Mouse (Mus musculus) left cerebral cortex, postnatal 25 days (tissue): ENCODE results near the gene Lrrc59. TPM values are rescaled to one million over a fixed set of nuclear protein-coding genes. Genes with fewer than 3 reads are reported as not detected.
"Not testable (repeated sequence)": the region's sequence is repeated elsewhere in the genome, so short reads cannot be mapped to it uniquely, and the experiment has no call there.

Experiments
- DNase-seq, 2 experiments: peaks; one replicate each; pipeline ENCODE4 v3.0.0; 2022; ENCODE audit warnings: low spot score in 2 of 2, mixed read lengths in 1 of 2
- intact Hi-C: fragments of 180-260 bp; cut with DNase I; formaldehyde crosslinking; loops from one replicate; pipeline ENCODE4 v1.15.1; 2025
- total RNA-seq, 2 experiments: library from RNA; stranded (reverse); gene quantifications; 2 replicates each; pipeline ENCODE4 v1.2.3; 2021

Gene Lrrc59
- total RNA-seq, 2 experiments from 2014 or later: 84.2 to 90.4 TPM

DNA sequence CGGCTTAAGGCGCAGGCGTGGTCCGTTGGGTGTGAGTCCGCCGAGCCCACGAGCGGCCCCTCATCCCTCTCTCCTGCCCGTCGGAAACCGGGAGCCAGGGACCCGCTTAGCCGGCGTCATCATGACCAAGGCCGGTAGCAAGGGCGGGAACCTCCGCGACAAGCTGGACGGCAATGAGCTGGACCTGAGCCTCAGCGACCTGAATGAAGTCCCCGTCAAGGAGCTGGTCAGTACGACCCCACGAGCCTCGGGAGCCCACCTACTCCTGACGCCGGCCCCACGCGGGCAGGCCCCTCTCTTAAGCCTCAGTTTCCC is 274 bp downstream of the Lrrc59 start:
- DNase-seq: no peak
- intact Hi-C loops: no loop called here

DNA sequence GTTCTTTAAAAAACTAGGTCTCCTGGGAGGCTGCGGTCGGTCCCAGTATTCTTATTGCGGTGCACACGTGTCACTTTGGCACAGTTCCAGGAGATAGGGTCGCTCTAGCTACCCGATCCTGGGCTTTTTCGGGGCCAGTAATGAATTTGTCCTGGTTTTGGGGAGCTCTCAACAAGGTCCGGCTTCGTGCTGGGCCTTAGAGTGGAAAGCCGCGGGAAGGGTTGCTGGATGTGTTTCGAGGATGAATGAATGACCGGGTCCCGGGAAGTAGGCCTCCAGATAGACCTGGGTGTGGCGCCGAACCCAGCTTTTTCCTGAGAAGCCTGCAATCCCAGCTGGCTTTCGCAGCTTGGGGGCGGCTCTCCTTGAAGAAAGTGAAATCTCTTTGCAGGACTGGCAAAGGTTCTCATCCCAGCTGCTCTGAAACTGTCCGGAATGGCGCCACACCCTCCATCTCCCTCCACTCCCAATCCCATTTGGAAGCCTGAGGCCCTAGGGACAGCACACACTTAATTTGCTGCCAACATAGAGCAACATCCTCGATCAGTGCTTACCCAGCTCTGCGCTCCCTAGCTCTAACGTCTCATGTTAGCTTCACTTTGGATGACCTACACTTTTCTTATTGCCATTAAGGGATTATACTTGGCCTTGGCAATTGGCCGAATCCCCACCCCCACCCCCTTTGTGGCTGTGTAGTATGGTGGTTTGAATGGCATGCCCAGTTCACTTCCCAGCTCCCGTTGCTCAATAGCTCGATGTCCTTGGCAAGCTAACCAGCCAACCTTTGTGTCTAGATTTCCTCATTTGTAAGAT is 838 bp downstream of the Lrrc59 start:
- peak; percentile 13 to 30 for DNase-seq
- intact Hi-C loops: no loop called here

DNA sequence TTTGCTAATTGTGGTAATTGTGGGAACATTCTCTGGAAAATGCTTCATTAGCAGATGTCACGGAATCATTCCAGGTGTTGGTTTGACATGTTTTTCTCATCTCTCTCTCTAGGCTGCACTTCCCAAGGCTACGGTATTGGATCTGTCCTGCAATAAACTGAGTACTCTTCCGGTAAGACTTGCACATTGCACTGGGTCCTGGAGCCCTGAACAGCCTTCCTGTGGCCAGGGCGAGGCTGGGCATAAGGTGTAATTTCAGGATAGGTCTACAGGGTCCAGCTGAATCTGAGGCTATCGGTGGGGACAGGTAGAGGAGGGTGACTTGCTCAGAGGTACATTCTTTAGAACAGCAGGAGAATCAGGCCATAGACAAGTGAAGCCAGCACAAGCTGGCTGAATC is 2.4 kb downstream of the Lrrc59 start:
- DNase-seq: no peak
- intact Hi-C loops: no loop called here

DNA sequence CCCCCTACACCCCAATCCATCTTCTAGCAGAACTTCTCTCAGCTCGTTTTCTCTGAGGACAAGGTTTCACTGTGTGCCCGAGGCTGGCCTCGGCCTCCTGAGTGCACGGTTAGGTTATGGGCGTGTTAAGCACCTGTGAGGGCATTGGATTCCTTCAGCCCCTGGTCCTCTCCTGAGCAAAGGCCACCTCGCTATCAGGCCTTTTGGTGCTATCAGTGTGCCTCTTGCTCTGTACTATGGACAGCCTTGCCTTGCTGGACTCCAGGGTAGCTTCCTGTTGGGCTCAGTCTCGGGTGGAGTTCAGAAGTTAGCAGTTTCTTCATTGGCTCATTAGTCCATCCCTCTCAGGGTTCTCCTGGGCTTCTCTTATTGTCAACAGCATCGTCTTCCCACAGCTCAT is 3.4 kb downstream of the Lrrc59 start:
- DNase-seq: no peak
- intact Hi-C loops: no loop called here

DNA sequence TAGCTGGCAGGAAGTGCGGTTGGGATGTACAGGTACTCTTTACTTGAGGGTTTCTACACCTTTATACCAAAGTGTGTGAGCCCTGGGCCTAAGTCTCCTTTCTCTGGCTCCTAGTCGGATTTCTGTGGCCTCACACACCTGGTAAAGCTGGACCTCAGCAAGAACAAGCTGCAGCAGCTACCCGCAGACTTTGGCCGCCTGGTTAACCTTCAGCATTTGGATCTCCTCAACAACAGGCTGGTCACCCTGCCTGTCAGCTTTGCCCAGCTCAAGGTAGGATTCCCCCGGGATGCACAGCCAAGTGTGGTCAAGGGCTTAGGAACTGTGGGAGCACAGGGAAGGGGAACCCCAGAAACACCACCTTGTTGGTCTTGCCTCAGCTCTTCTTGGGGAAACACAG is 4.9 kb downstream of the Lrrc59 start:
- intact Hi-C loops: no loop called here
- no peak for DNase-seq

DNA sequence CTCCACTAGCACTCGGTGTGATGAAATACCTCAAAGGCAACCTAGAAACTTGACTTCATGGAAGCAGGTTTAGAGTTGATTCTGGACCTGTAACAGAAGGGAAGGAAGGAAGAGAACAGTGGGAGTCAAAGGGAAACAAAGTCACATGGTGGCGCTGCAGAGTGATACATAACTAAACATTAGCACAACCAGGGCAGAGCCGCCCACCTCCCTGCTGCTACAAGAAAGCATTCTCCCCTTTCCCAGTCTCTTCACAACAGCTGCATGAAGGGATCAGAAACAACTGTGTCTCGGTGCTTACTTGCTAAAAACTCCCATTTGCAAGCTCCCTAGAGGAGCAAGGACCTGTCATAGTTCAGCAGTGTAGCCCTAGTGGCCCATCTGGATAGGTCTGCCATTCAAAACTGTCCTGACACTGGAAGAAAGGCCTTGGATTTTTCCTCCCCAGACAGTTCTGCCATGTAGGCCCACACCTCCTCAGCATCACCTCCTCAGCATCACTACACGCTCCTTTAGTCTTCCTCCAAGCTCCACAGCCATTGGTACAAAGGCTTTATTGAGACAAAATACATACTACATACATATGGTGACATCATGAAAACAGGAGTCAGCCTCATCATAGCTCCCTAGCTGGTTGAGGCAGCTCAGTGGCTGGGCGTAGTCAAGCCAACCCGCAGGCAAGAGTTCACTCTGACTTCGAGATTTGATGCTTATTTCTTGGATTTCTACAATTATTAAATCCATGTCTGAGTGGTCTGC is 15.1 kb downstream of the Lrrc59 start:
- intact Hi-C loops: no loop called here
- peak; percentile 34 to 64 for DNase-seq

DNA sequence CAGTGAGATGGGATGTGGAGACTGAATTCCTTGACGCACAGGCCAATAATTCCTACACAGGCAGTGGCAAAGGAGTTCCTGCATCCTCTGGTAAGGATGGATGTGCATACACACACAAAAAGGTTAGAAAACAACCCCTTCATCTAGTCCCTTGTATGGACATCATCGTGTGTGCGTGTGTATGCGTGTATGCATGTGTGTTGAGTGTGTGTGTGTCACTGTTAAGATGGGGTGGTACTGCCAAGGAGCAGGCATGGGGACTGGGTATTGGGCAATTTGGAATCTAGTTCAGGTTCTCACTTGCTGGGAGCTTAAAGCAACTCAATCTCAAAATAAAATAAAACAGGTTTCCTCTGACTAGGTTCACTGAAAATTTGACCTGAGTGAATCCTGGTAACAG is 16.9 kb downstream of the Lrrc59 start:
- DNase-seq: no peak
- intact Hi-C loops: no loop called here

DNA sequence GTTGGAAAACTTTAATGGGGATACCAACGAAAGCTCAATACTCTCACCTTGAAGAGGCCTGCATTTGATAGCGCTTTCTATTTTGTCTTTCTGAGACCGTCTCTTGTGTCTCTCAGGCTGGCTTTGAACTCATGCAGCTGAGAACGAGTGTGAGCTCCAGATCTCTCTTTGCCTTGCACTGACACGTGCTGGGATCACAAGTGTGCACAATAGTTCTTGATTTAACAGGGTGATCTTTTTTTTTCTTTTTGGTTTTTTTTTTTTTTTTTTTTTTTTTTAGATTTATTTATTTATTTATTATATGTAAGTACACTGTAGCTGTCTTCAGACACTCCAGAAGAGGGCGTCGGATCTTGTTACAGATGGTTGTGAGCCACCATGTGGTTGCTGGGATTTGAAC is 21.7 kb downstream of the Lrrc59 start:
- DNase-seq, intact Hi-C loops: not testable (repeated sequence)

DNA sequence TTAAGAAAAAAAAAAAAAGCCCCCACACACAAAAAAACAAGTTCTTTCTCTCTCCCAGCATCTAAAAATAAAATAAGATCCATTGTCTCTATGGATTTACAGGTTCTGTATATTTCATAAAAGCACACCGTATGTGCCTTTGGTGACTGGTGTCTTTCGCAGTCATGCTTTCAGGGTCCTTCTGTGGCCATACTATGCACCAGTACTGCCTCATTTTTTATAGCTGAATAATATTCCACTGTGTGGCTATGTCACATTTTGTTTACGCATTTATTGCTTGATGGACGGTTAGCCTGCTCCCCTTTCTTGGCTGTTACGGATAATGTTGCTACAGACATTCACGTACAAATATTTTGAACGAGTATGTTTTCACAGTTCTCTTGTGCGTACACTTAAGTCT is 23.4 kb downstream of the Lrrc59 start:
- intact Hi-C loops: no loop called here
- no peak for DNase-seq

DNA sequence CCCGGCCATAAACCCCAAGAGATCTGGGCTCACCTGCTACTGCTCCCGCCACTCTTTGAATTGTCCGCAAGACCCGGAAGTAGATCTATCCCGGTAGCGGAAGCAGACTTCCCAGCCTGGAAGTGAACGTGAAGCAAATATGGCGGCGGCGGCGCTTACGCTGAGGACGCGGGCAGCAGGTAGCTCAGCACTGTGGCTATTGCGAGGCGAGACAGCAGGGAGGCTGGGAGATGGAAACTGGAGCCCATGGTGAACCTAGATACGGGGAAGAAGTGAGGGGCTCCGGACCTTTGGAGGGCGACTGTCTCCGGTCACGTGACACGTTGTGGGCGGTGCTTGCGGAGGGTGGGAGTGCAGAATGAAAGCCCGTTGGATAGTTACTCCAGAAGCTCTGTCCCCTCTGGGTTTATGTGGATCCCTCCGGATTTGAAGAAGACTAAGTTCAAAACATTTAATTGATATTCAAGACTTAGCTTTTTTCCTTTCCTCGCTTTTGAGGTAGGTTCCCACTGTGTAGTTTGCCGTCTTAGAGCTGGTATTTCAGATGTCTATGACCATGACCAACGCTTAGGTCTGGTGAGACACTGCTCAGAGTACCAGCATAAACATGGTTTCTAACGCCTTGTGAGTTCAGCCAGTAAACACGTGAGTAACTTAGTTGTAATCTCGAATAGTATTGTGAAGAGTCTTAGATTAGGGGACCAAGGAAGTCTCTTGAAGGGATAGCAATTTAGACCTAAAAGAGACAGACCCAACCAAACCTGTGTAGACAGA is 24.3 kb downstream of the Lrrc59 start, which contains the start of the genes Mrpl27 and Eme1:
Mrpl27 (plus strand) TSS at position 105 of the 774 bp plus-strand sequence.
Eme1 (minus strand) TSS at position 302 of the 774 bp plus-strand sequence.
- intact Hi-C loops: no loop called here
- peak; percentile 89 for DNase-seq

DNA sequence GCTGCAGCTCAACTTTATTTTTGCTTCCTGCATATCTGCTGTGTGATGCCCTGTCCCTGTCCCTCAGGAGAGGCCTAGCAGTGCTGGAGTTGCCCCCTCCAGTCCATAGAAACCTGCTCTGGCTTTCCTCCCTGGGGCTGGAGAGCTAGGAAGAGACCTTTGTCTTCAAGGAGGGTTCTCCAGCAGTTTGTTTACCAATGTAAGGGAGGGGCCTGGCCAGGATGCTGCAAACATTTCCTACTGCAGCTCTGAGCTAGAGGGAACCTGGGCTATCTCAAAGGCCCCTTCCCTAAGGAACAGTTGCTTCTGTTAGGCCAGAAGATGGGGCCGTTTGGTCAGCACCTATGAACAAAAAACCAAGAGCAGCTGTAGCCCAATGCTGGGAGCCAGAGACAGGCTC is 31.8 kb downstream of the Lrrc59 start:
- intact Hi-C loops: no loop called here
- no peak for DNase-seq

DNA sequence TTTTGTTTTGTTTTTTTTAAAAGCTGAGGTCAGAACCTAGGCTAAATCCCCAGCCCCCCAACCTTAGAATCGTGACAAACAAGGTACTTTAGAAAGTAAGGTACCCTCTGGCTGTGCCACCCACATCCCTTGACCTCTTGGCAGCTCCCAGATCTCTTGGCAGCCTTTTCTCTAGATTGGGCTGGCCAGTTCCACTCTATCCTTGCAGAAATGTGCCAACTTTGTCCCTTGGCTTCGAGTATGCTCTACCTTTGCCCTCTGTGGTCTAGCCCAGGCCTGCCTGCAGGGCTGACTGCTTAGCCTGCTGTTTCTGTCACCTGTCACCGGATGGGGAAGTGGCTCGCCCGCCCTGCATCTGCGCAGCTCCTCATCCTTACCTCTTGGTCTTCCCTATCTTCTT is 35.7 kb downstream of the Lrrc59 start:
- intact Hi-C loops: no loop called here
- no peak for DNase-seq

DNA sequence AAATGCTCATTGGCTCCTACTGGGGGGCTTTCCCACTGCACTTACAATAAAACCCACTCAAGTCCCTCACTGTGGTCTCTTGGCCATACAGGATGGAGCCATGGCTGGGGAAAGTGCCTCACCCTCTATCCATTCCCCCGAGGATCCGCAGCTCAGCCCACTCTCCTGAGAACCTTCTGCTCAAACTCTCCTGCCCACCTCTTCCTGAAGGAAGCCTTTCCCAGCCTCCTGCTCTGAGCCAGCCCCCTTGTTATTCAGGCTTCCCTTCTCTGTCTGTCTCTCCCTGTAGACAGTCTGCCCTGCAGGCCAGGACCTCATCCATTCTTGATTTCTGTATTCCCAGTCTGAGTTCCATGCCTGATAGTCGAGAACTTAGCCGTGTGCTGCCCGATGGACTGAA is 45.4 kb downstream of the Lrrc59 start:
- peak in 1 of 2 experiments; percentile 65 for DNase-seq
- intact Hi-C loops: no loop called here

DNA sequence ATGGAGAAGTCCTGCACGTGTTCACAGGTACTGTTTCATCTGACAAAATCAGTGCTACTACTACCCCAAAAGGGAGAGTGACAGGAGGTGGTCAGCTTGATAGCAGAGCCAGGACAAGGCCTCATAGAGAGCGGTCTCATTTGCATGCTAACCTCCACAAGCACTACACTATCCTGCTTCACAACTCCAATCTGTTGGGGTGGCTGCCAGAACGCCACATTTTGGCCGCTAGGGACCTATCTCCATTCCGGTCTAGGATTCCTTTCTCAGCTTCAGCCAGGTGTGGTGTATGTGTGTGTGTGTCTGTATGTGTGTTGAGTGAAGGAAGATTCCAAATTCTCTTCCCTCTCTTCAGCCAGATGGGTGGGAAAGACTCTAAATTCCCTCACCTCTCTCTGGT is 45.9 kb downstream of the Lrrc59 start:
- intact Hi-C loops: no loop called here

DNA sequence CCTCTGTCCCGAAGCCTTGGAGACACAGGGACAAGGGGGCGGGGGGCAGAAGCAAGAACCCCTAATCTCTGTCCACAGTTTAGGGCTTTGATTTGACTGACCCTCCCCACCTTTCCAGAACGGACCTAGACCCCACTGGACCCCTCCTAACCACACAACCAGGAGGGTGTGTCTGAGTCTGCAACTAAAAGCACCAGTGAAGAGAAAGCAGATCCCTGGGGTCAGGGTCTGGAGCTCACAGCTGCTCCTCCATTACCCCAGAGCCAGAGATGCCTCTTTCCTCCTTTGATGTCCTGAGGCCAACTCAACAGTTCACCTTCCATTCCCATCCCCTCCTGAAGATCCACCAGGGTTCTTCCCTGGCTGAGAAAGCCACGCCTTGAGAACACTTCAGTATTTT is 46.7 kb downstream of the Lrrc59 start:
- no peak for DNase-seq
- intact Hi-C loops: no loop called here

More for the DNA sequence above, 45.9 kb downstream of the Lrrc59 start:
- no peak for DNase-seq

DNA sequence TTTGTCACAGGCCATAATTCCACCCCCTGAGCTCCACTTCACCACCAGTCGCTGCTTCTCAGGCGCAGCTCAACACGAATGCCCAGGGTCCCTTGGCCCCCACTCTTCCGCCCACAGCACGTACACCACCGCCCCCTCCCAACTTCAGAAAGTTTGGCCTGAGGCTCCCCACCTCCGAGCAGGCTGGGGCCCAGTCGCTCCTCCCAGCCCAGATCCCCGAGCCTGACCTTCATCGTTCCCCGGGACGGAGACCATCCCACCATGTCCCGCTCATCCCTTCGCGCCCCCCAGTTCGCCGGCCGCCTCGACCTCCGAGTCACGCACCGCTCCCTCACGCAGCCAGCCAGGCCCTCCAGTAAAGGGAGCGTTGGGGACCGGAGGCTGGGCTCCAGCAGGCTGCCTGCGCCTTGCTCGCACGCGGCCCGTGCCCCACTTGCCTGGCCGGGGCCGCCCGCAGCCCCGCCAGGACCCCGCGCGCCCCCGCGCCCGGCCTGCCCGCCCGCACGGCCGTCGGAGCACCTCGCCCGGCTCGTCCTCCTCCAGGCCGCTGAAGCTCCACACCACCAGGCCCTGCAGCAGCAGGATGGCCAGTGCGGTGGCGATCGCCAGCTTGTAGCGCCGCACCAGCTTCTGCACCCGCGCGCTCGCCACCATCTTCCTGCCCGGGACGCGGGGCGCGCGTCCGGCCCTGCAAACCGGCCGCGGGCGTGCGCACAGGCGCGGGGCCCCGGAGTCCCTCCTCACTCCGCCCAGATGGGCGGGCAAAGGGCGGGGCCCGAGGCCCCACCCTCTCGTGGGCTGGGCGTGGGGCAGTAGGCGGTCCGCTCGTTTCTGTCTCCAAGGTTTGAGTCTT is 47.4 kb downstream of the Lrrc59 start, which contains the start of gene Xylt2:
Xylt2 (minus strand) TSS at position 762 of the 853 bp plus-strand sequence.
- intact Hi-C loops: no loop called here
- DNase-seq: peak; percentile 89 to 91

DNA sequence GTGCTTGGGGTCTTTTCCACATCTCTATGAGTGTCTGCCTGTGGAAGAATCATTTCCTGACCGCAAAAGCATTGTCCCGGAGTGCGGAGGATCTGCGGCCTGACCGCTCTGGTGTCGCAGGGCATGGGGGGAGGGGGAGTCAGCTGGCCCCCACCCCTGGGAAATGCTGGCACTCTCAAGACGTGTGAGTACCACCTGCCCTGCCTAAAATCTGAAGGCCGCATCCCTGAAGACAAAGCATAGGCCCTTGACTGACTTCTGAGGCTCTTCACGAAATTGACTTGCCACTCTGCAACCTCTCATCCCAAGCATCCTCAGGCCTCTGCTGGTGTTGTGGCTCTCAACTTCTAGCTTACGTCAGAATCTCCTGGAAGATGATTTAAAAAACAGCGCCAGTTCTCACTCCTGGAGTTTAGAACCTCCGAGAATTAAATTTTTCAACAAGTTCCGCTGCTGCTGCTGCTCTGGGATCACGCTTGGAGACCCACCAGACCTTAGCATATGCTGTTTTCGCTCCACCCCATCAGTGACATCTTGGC is 48.1 kb downstream of the Lrrc59 start:
- intact Hi-C loops: no loop called here

DNA sequence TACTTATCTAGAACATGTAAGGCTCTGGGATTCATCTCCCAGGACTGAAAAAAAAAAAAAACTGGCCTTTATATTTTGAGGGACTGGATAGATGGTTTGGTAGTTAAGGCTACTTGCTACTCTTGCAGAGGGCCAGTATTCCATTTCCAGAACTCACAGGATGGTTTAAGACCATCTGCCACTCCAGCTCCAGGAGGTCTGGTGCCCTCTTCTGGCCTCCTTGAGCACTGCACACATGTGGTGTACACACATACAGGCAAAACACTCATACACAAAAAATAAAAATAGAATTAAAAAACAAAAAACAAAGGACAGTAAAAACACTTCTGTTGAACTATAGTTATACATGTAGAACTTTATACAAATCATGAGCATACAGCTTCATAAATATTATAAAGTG is 51.1 kb downstream of the Lrrc59 start:
- DNase-seq: no peak
- intact Hi-C loops: no loop called here

More for the DNA sequence above, 48.1 kb downstream of the Lrrc59 start:
- peak in 1 of 2 experiments; percentile 51 for DNase-seq

DNA sequence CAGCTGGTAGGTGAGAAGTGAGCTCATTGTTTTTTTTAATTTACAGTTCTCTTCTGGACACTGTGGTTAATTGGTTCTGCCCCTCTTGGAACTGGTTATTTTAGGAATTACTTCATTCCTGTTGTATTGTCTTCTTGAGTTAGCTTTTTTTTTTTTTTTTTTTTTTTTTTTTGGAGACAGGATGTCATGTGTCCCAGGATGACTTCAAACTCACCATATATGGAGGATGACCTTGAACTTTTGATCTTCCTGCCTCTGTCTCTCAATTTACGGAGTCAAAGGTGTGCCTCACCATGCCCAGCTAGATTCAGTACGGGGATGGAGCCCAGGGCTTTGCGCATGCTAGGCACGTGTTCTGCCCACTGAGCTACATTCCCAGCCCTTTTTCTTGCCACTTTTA is 52.1 kb downstream of the Lrrc59 start:
- no peak for DNase-seq
- intact Hi-C loops: no loop called here
